Mouse (Mus musculus): ENCODE measurements around the gene Cep295nl. TPM values are rescaled to one million over a fixed set of nuclear protein-coding genes. Genes with fewer than 3 reads are reported as not detected.
A peak's percentile ranks its signal among the peaks of the same experiment; 100 is the strongest.

Gene Cep295nl
- polyA plus RNA-seq, 1 experiment from 2014 or later = 0.40 TPM

- H3K27ac ChIP-seq (ENCODE audit: low read depth, low read length) = no peak overlapping the region
Measured at GRCm38 (mm10) chr11:118348419-118348818, 6.1 kb upstream of the Cep295nl start.

GRCm38 (mm10) chr11:118347911-118348310 is 5.6 kb upstream of the Cep295nl start:
- H3K27ac ChIP-seq (ENCODE audit: low read depth, low read length) = no peak overlapping the region
- H3K9me3 ChIP-seq (ENCODE audit: control insufficient read depth, low read length) = no peaks in the 10 kb centered on the region
- H3K9ac ChIP-seq (ENCODE audit: low read length) = no peak overlapping the region
- DNase-seq (ENCODE audit: low spot score, missing footprints) (no peak), ATAC-seq (ENCODE audit: low FRiP score) (no peak)
- H3K4me3 ChIP-seq (ENCODE audit: low read depth, low read length) = no peak overlapping the region
- no peaks in the 10 kb centered on the region for H3K36me3 ChIP-seq (ENCODE audit: control insufficient read depth, insufficient read depth, low read length)
- no peaks in the 10 kb centered on the region for H3K4me1 ChIP-seq (ENCODE audit: control insufficient read depth, insufficient read depth, low read length)
- no peak overlapping the region for H3K4me2 ChIP-seq
- no peaks in the 10 kb centered on the region for H3K27me3 ChIP-seq (ENCODE audit: control insufficient read depth, insufficient read depth, low read length)
- 92% methylated on average over 12 of the region's 12 CpGs for WGBS

More at GRCm38 (mm10) chr11:118348419-118348818, 6.1 kb upstream of the Cep295nl start:
- no peak overlapping the region for H3K4me3 ChIP-seq (ENCODE audit: low read depth, low read length)
- no peak overlapping the region for H3K4me2 ChIP-seq
- no peaks in the 10 kb centered on the region for H3K27me3 ChIP-seq (ENCODE audit: control insufficient read depth, insufficient read depth, low read length)
- no peak overlapping the region for H3K9ac ChIP-seq (ENCODE audit: low read length)
- ATAC-seq (ENCODE audit: low FRiP score) (no peak), DNase-seq (ENCODE audit: low spot score, missing footprints) (no peak)
- peaks cover 4% of the 10 kb centered on the region; the same call in 1 of the 2 replicates for H3K4me1 ChIP-seq (ENCODE audit: control insufficient read depth, insufficient read depth, low read length)
- no peaks in the 10 kb centered on the region; the same call in 1 of the 2 replicates for H3K36me3 ChIP-seq (ENCODE audit: control insufficient read depth, insufficient read depth, low read length)
- no peaks in the 10 kb centered on the region for H3K9me3 ChIP-seq (ENCODE audit: control insufficient read depth, low read length)
- WGBS = 82% methylated on average over 3 of the region's 3 CpGs

GRCm38 (mm10) chr11:118347391-118347790 is 5.1 kb upstream of the Cep295nl start:
- Histone ChIP-seq H3K4me3 (ENCODE audit: low read depth, low read length) (no peak overlapping the region), H3K36me3 (ENCODE audit: control insufficient read depth, insufficient read depth, low read length) (no peaks in the 10 kb centered on the region), H3K9me3 (ENCODE audit: control insufficient read depth, low read length) (no peaks in the 10 kb centered on the region), H3K27me3 (ENCODE audit: control insufficient read depth, insufficient read depth, low read length) (no peaks in the 10 kb centered on the region), H3K27ac (ENCODE audit: low read depth, low read length) (no peak overlapping the region), H3K4me2 (no peak overlapping the region), H3K9ac (ENCODE audit: low read length) (no peak overlapping the region), H3K4me1 (ENCODE audit: control insufficient read depth, insufficient read depth, low read length) (peaks cover 3% of the 10 kb centered on the region)
- 99% methylated on average over 2 of the region's 2 CpGs for WGBS
- no peak for DNase-seq (ENCODE audit: low spot score, missing footprints)
- no peak for ATAC-seq (ENCODE audit: low FRiP score)

- Histone ChIP-seq H3K9me3 (ENCODE audit: control insufficient read depth, low read length) (no peaks in the 10 kb centered on the region), H3K4me2 (no peak overlapping the region), H3K36me3 (ENCODE audit: control insufficient read depth, insufficient read depth, low read length) (no peaks in the 10 kb centered on the region), H3K4me3 (ENCODE audit: low read depth, low read length) (no peak overlapping the region), H3K27me3 (ENCODE audit: control insufficient read depth, insufficient read depth, low read length) (no peaks in the 10 kb centered on the region), H3K27ac (ENCODE audit: low read depth, low read length) (no peak overlapping the region), H3K4me1 (ENCODE audit: control insufficient read depth, insufficient read depth, low read length) (peaks cover 11% of the 10 kb centered on the region), H3K9ac (ENCODE audit: low read length) (no peak overlapping the region)
- ATAC-seq (ENCODE audit: low FRiP score) (no peak), DNase-seq (ENCODE audit: low spot score, missing footprints) (no peak)
- WGBS = 90% methylated on average over 8 of the region's 8 CpGs
Measured at GRCm38 (mm10) chr11:118346395-118347096, 4.2 kb upstream of the Cep295nl start.

GRCm38 (mm10) chr11:118345693-118346092 is 3.4 kb upstream of the Cep295nl start:
- DNase-seq (ENCODE audit: low spot score, missing footprints) (no peak), ATAC-seq (ENCODE audit: low FRiP score) (no peak)
- Histone ChIP-seq H3K4me2 (no peak overlapping the region), H3K36me3 (ENCODE audit: control insufficient read depth, insufficient read depth, low read length) (no peaks in the 10 kb centered on the region), H3K27ac (ENCODE audit: low read depth, low read length) (no peak overlapping the region), H3K9me3 (ENCODE audit: control insufficient read depth, low read length) (no peaks in the 10 kb centered on the region), H3K4me3 (ENCODE audit: low read depth, low read length) (no peak overlapping the region), H3K9ac (ENCODE audit: low read length) (no peak overlapping the region), H3K27me3 (ENCODE audit: control insufficient read depth, insufficient read depth, low read length) (no peaks in the 10 kb centered on the region), H3K4me1 (ENCODE audit: control insufficient read depth, insufficient read depth, low read length) (peaks cover 11% of the 10 kb centered on the region)
- 88% methylated on average over 4 of the region's 4 CpGs for WGBS

- H3K4me3 ChIP-seq (ENCODE audit: low read depth, low read length) = no peak overlapping the region
- H3K9ac ChIP-seq (ENCODE audit: low read length) = no peak overlapping the region
- H3K4me2 ChIP-seq = no peak overlapping the region
- no peaks in the 10 kb centered on the region for H3K36me3 ChIP-seq (ENCODE audit: control insufficient read depth, insufficient read depth, low read length)
- no peak overlapping the region for H3K27ac ChIP-seq (ENCODE audit: low read depth, low read length)
- no peaks in the 10 kb centered on the region for H3K9me3 ChIP-seq (ENCODE audit: control insufficient read depth, low read length)
- DNase-seq (ENCODE audit: low spot score, missing footprints) (no peak), ATAC-seq (ENCODE audit: low FRiP score) (no peak)
- H3K27me3 ChIP-seq (ENCODE audit: control insufficient read depth, insufficient read depth, low read length) = no peaks in the 10 kb centered on the region
- H3K4me1 ChIP-seq (ENCODE audit: control insufficient read depth, insufficient read depth, low read length) = peaks cover 11% of the 10 kb centered on the region
- 87% methylated on average over 2 of the region's 2 CpGs for WGBS
Measured at GRCm38 (mm10) chr11:118343629-118344028, 1.3 kb upstream of the Cep295nl start.

- Histone ChIP-seq H3K27ac (ENCODE audit: low read depth, low read length) (no peak overlapping the region), H3K36me3 (ENCODE audit: control insufficient read depth, insufficient read depth, low read length) (no peaks in the 10 kb centered on the region), H3K4me3 (ENCODE audit: low read depth, low read length) (no peak overlapping the region), H3K4me1 (ENCODE audit: control insufficient read depth, insufficient read depth, low read length) (peaks cover 10% of the 10 kb centered on the region), H3K9me3 (ENCODE audit: control insufficient read depth, low read length) (no peaks in the 10 kb centered on the region), H3K9ac (ENCODE audit: low read length) (no peak overlapping the region), H3K27me3 (ENCODE audit: control insufficient read depth, insufficient read depth, low read length) (no peaks in the 10 kb centered on the region), H3K4me2 (no peak overlapping the region)
- no peak for ATAC-seq (ENCODE audit: low FRiP score)
- 83% methylated on average over 8 of the region's 8 CpGs for WGBS
- DNase-seq (ENCODE audit: low spot score, missing footprints) = no peak
Measured at GRCm38 (mm10) chr11:118337491-118338168, 4.7 kb downstream of the Cep295nl start.

GRCm38 (mm10) chr11:118333431-118333830 is 8.9 kb downstream of the Cep295nl start:
- WGBS = 94% methylated on average over 17 of the region's 17 CpGs
- Histone ChIP-seq H3K36me3 (ENCODE audit: control insufficient read depth, insufficient read depth, low read length) (no peaks in the 10 kb centered on the region), H3K9ac (ENCODE audit: low read length) (no peak overlapping the region), H3K9me3 (ENCODE audit: control insufficient read depth, low read length) (no peaks in the 10 kb centered on the region), H3K27me3 (ENCODE audit: control insufficient read depth, insufficient read depth, low read length) (no peaks in the 10 kb centered on the region), H3K4me3 (ENCODE audit: low read depth, low read length) (no peak overlapping the region), H3K4me1 (ENCODE audit: control insufficient read depth, insufficient read depth, low read length) (no peaks in the 10 kb centered on the region), H3K4me2 (no peak overlapping the region), H3K27ac (ENCODE audit: low read depth, low read length) (no peak overlapping the region)
- ATAC-seq (ENCODE audit: low FRiP score) (no peak), DNase-seq (ENCODE audit: low spot score, missing footprints) (peak; percentile 66)

- DNase-seq (ENCODE audit: low spot score, missing footprints) (peak; percentile 41), ATAC-seq (ENCODE audit: low FRiP score) (no peak)
- Histone ChIP-seq H3K27me3 (ENCODE audit: control insufficient read depth, insufficient read depth, low read length) (no peaks in the 10 kb centered on the region), H3K9me3 (ENCODE audit: control insufficient read depth, low read length) (no peaks in the 10 kb centered on the region), H3K36me3 (ENCODE audit: control insufficient read depth, insufficient read depth, low read length) (no peaks in the 10 kb centered on the region), H3K4me3 (ENCODE audit: low read depth, low read length) (no peak overlapping the region), H3K4me2 (no peak overlapping the region), H3K27ac (ENCODE audit: low read depth, low read length) (no peak overlapping the region), H3K9ac (ENCODE audit: low read length) (no peak overlapping the region), H3K4me1 (ENCODE audit: control insufficient read depth, insufficient read depth, low read length) (no peaks in the 10 kb centered on the region)
- 92% methylated on average over 11 of the region's 11 CpGs for WGBS
Measured at GRCm38 (mm10) chr11:118332376-118332775, 9.9 kb downstream of the Cep295nl start.

Measured in midbrain, embryonic 11.5 days (tissue).